Mouse (Mus musculus): ENCODE measurements at regions not wholly inside any gene's neighbourhood (a gene's known extent, or its start where the extent isn't known, plus 50 kb on each side); places are given as distances from the start of the nearest gene placed in this dataset.

- H3K4me1 ChIP-seq (ENCODE audit: control insufficient read depth, insufficient read depth, low read length), result no peaks in the 10 kb centered on the region
- 64% methylated on average over 7 of the region's 7 CpGs for WGBS
Observed at GRCm38 (mm10) chr6:112223325-112223724, 50.2 kb upstream of the Lmcd1 start.

More at GRCm38 (mm10) chr6:112223325-112223724, 50.2 kb upstream of the Lmcd1 start:
- no peak overlapping the region for H3K4me2 ChIP-seq (ENCODE audit: low read depth, low read length)
- no peak overlapping the region for H3K4me3 ChIP-seq (replicated peaks; ENCODE audit: low read length)
- no peaks in the 10 kb centered on the region for H3K36me3 ChIP-seq (ENCODE audit: control insufficient read depth, insufficient read depth, low read length)
- H3K27me3 ChIP-seq (ENCODE audit: control insufficient read depth, insufficient read depth, low read length), result no peaks in the 10 kb centered on the region
- no peaks in the 10 kb centered on the region for H3K9me3 ChIP-seq (replicated peaks; ENCODE audit: control insufficient read depth, low read length)
- no peak overlapping the region for H3K9ac ChIP-seq (ENCODE audit: low read length)
- ATAC-seq (ENCODE audit: insufficient read depth, low FRiP score), result no peak
- no peak overlapping the region for H3K27ac ChIP-seq (ENCODE audit: low read length)
